Mouse (Mus musculus) heart, postnatal 36 days (tissue): ENCODE results near the gene Foxp1. TPM values are rescaled to one million over a fixed set of nuclear protein-coding genes. Genes with fewer than 3 reads are reported as not detected.

Experiments
- DNase-seq, 2 experiments: peaks; one replicate each; pipeline ENCODE4 v3.0.0; 2021 to 2022
- intact Hi-C: fragments of 180-260 bp; cut with DNase I; formaldehyde crosslinking; loops from one replicate; pipeline ENCODE4 v1.15.1; 2025
- total RNA-seq, 2 experiments: library from RNA; stranded (reverse); gene quantifications; 2 replicates each; pipeline ENCODE4 v1.2.3; 2021

Gene Foxp1
- total RNA-seq, 2 experiments from 2014 or later: 31.9 to 39.3 TPM

DNA sequence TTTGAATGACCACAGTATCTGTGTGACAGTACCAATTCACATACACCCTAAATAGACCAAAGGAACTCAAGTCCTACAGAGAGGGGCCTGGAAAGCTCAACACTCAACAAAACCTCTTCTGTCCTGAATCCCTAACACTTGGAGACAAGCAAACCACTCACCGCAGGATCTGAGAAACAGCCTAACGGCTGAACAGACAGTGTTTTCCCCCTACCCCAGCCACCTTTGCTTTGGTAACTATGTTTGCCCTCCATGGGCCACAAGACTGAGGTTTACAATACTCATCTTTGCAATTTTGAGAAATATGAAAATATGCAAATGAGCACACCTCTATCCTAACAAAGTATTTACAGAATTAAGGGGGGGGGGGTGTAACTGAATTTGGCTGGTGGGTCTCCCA, 525.7 kb downstream of the Foxp1 start:
- intact Hi-C loops: no loop called here
- no peak for DNase-seq

- no peak for DNase-seq
Measured at GRCm38 (mm10) chr6:98996346-98996745, 526.2 kb downstream of the Foxp1 start.

GRCm38 (mm10) chr6:98995681-98996080, 526.8 kb downstream of the Foxp1 start:
- no peak for DNase-seq
- intact Hi-C loops: no loop called here

More at GRCm38 (mm10) chr6:98996346-98996745, 526.2 kb downstream of the Foxp1 start:
- intact Hi-C loops: no loop called here

GRCm38 (mm10) chr6:98994902-98995301, 527.6 kb downstream of the Foxp1 start:
- no peak for DNase-seq
- intact Hi-C loops: no loop called here

- no peak for DNase-seq
- intact Hi-C loops: no loop called here
Measured at GRCm38 (mm10) chr6:98994104-98994787, 528.3 kb downstream of the Foxp1 start.

DNA sequence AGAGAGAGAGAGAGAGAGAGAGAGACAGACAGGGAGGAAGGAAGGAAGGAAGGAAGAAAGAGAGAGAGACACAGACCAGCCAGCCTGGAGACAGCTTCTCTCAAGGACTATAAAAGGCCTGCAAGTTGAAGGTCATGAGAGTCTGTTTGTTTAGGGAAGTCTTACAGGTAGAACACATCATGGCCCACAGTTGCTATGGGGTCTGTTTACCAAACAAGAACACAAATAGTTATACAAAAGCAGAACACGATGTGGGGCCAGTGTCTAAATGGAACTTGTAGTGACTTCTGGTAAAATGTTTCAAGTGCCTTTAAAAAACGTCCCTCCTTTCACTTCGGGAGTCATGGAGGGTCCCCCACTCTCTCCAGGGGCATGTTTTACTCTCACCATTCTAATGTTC, 529.3 kb downstream of the Foxp1 start:
- intact Hi-C loops: no loop called here
- no peak for DNase-seq

DNA sequence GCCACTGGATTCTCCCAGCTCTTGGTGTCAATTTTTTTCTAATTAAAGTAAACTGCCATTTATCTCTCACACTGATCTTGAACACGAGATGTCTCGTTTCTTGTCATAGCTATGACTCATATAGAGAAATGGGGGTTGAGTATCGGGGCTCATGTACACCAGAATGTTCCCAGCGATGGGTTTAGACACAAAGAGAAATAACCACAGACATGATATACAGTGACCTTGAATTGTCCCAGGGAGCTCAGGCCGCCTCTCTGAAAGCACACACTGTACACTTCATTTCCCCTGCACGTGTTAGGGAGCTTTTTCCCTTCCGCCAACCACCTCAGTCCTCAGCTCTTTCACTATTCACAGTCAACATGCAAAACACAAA, 529.8 kb downstream of the Foxp1 start:
- intact Hi-C loops: no loop called here
- DNase-seq: no peak

GRCm38 (mm10) chr6:98991900-98992771, 530.4 kb downstream of the Foxp1 start:
- intact Hi-C loops: no loop called here
- DNase-seq: no peak

DNA sequence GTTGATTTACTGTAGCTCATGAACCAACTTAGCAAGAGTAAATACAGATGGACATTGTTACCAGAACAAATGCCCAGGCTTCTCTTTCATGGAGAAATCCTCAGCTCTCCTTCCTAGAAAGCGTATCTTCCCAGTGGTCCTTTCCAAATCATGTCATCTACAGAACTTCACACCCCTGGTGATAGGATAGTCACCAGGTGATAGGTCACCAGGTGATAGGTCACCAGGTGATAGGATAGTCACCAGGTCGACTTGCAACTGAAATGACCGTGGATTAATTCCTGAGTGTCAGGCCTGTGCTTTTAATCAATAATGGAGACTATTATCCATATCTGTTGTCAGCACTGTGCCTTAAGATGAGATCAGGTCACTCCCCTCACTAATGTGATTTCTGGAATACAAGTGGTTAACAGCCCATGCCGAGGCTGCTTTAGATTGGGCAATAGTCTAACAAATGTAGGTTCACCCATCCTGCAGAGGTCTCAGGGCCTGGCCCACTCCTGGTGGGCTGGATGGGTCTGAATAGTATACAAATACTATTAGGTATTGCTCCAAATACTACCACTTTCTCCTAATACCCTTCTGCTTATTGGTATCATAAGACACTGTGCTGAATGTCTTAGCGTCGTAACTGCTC, 534.9 kb downstream of the Foxp1 start:
- intact Hi-C loops: no loop called here
- DNase-seq: no peak

DNA sequence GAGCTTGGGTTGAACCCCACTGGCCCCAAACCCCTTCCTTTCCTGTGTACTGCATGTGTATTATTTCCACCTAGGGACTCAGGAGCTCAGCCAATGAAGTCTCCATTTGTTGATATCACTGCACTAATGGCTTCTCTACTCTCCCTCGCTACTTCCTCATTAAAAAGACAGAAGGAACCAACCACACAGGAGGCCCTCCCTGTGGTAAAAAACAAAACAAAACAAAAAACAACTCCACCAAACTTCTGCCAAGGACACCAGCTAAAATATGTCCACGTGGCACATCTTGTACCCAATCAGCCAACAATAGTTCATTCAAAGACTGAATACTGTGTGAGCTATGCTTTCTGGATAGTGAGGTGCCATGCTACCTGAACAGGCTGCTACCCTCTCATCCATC, 537.1 kb downstream of the Foxp1 start:
- intact Hi-C loops: no loop called here
- no peak for DNase-seq

- DNase-seq: no peak
- intact Hi-C loops: no loop called here
Measured at GRCm38 (mm10) chr6:98984626-98985025, 537.9 kb downstream of the Foxp1 start.

DNA sequence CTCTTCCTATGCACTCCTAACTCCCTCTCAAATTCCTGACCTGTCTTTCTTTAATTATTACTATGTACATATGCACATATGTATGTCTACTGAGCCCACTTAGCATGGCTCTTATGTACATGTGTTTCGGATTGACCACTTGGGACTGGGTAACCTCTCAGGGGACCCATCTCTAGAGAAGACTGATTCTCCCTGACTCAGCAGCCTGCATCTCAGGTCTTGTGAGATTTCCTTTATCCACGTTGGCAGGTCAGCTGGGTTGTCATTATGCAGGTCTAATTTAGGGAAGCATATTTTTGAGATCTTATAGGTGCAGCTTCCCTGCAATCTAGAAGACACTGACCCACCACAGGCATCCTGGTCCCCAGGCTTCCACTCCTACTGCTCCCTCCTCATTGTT, 538.5 kb downstream of the Foxp1 start:
- no peak for DNase-seq
- intact Hi-C loops: no loop called here

- DNase-seq: no peak
- intact Hi-C loops: no loop called here
Measured at GRCm38 (mm10) chr6:98983311-98983838, 539.1 kb downstream of the Foxp1 start.

DNA sequence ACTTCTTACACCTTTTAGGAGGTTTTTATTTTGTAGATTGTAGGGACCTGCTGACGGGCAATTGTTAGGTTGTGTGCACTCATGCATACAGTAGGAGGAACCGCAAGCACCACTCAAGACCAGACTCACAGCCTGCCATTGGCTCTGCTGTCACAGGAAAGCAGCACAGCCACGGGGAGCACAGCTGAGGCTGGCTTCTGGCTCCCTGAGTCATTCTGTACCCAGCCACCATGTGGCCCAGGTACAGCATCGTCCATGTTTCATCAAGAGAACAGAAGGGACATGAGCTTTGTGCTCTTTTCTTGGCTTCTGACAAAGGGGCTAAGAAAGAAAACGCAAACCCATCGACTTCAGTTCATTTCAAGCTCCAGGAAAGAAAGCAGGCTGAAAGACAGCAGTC, 541.3 kb downstream of the Foxp1 start:
- no peak for DNase-seq
- intact Hi-C loops: no loop called here

DNA sequence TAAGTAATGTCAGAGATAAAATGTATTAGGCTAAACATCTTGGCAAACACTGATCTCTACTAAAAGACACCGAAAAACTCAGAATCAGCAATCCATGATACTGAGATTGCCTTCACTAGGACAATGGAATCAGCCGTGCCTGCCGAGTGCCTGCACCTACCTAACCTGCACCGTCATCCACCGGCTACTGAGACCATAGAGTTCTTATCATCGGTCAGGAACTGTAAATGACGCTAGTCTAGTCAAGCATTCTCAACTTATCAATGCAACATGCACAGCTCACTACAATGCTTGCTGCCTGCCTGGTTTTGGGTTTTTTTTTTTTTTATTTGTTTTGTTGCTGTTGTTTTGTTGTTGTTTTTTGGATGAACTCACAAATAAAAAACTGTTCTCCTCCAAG, 542.1 kb downstream of the Foxp1 start:
- intact Hi-C loops: no loop called here
- DNase-seq: no peak

DNA sequence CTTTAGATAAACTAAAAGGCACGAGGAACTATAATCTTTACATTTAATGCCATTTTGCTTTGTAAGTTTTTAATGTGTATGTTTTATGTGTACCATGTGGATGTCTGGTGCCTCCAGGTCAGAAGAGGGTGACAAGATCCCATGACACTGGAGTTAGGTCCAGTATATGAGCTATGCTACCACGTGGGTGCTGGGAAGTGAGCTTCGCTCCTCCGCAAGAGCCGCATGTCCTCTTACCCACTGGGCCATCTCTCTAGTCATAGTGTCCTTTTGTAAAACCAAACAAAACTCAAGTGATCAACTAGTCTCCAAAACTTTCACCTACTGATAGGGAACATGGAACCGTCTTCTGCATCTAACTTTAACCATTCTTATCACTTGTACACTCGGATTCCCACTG, 542.5 kb downstream of the Foxp1 start:
- no peak for DNase-seq
- intact Hi-C loops: no loop called here

- intact Hi-C loops: loop anchor here (10.0 kb wide), 1 partner anchor 627 kb away; no protein-coding TSS in a partner anchor
- no peak for DNase-seq
Measured at GRCm38 (mm10) chr6:98977806-98978205, 544.7 kb downstream of the Foxp1 start.

DNA sequence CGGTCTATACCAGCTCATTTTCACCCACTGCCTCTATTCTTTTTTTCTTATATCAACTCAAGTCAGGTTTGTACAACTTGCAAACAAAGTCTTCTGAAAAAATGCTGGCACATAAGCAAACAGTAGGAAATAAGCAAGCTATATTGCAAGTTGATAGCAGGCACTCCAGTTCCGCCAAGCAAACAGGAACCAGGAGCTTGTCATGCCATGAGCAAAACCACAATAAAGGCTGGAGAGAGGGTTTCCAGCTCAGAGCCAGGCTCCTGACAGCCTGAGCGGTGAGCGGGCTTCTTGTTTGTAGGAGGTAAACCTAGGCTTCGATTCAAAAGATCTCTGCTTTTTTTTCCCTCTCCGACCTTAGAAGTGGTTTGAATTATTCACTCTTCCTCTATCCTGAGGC, 546.6 kb downstream of the Foxp1 start:
- intact Hi-C loops: loop anchor here (10.0 kb wide), 1 partner anchor 629 kb away; no protein-coding TSS in a partner anchor
- DNase-seq: no peak

DNA sequence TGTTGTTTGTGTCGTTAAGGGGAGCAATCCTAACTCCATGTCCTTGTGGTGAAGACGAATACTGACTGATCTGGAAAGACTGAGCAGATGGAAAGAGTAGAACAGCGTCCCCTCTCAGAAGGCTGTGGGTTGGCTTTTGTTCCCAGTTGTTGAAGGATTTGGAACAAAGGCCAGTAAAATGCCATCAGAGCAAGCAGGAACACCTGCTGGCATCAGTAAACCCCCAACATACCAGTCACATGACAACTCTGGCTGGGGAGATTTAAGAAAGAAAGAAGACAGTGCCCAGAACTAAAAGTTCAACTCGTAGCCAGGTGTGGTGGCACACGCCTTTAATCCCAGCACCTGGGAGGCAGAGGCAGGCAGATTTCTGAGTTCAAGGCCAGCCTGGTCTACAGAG, 549.1 kb downstream of the Foxp1 start:
- intact Hi-C loops: loop anchor here (5.0 to 10.0 kb wide), 3 partner anchors 289 to 631 kb away; partner anchors contain the start of gene Foxp1
- no peak for DNase-seq

- intact Hi-C loops: loop anchor here (5.0 to 10.0 kb wide), 3 partner anchors 290 to 632 kb away; partner anchors contain the start of gene Foxp1
- DNase-seq: no peak
Measured at GRCm38 (mm10) chr6:98972404-98972803, 550.1 kb downstream of the Foxp1 start.

DNA sequence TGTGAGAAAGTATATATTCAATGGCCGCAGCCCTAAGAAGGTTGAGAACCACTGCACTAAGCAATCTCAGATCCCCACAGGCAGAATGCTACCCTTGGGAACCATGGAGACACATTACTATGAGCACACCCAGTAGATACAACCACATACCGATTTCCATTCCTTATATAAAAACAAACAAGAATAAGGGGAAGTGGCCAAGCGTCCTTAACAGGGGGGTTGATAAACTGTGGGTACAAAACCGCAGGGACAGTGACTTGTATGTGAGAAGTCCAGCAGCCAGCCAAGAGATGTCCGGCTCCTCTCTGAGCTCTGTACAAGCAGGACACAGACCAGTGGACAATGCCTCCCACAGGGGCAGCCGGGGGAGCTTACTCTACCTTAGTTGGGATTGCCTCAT, 563.2 kb downstream of the Foxp1 start:
- no peak for DNase-seq
- intact Hi-C loops: no loop called here
